Mouse (Mus musculus): ENCODE measurements around the gene Cryzl2. TPM values are rescaled to one million over a fixed set of nuclear protein-coding genes. Genes with fewer than 3 reads are reported as not detected.

Gene Cryzl2
- total RNA-seq, 1 experiment: 6.9 TPM

DNA sequence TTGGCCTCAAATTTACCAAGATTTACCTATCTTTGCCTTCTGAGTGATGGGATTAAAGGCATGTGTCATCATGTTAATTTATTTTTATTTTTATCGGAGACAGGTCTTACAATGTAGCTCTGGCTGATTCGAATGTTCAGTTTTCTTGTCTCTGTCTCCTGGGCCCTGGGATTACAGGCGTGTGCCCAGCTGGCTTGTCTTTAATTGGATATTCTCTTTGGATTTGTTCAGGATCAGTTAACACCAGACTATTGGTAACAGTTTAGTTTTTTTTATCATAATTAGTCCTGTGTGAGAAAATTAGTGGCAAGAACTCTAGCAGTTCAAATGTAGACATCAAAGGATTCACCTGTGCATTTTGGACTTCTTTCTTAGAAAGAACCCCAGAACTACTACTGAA is 588 bp upstream of the Cryzl2 start:
- Histone ChIP-seq H3K9me3 (ENCODE audit: control insufficient read depth, insufficient read depth, low read depth, low read length) (no peaks in the 10 kb centered on the region), H3K9ac (ENCODE audit: insufficient read depth, low read depth, low read length, poor library complexity, severe bottlenecking) (peak overlapping the region; percentile 43; the same call in 1 of the 2 replicates), H3K36me3 (ENCODE audit: control insufficient read depth, insufficient read depth, low read length, poor library complexity, severe bottlenecking) (no peaks in the 10 kb centered on the region), H3K4me1 (ENCODE audit: control insufficient read depth in 2 of 2, insufficient read depth in 2 of 2, low read length in 2 of 2, poor library complexity in 1 of 2) (peaks cover 4 to 6% of the 10 kb centered on the region in 2 experiments; a peak in 2 of 4 replicates), H3K4me3 (ENCODE audit: insufficient read depth in 1 of 2, low read depth in 1 of 2, low read length in 2 of 2, poor library complexity in 1 of 2, severe bottlenecking in 1 of 2) (no peak overlapping the region), H3K27ac (ENCODE audit: insufficient read depth, low read depth, low read length, poor library complexity, severe bottlenecking) (no peak overlapping the region)
- TF ChIP-seq ZNF384 (IDR thresholded peaks at IDR 0.05; ENCODE audit: low read depth, low read length) (no peak), CHD2 (IDR thresholded peaks at IDR 0.05; ENCODE audit: low read depth, low read length) (no peak), ZC3H11A (IDR thresholded peaks at IDR 0.05; ENCODE audit: borderline replicate concordance, low read depth, low read length) (no peak), MAFK (IDR thresholded peaks at IDR 0.05; ENCODE audit: insufficient read depth, low read depth, low read length) (no peak), HCFC1 (IDR thresholded peaks at IDR 0.05; ENCODE audit: borderline replicate concordance, insufficient read depth, low read length) (no peak)
- DNase-seq (ENCODE audit: low read depth, low spot score): no peak
- in situ Hi-C loops (cut with MboI; ENCODE audit: low sequenced_read_pairs in 2 of 2, unreplicated experiment in 2 of 2): loop anchor here in 1 of 2 experiments (25.0 kb wide), 1 partner anchor 370 kb away; no protein-coding TSS in a partner anchor

DNA sequence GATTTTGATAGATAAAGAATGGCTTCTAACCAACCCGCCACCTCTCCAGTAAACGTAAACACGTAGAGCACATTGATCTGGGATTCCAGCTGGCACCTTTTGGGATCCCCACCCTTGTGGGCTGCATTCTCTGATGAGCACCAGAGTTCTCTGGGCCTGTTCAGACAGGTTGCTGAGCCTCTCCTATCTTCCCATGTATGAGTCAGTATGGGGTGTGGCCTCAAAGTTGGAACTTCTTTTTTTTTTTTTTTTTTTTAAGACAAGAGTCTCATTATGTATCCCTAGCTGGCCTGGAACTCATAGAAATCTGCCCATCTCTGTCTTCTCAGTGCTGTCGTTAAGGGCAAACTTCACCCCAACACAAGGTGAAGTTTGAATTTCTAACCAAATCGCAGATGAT is 1.5 kb downstream of the Cryzl2 start:
- in situ Hi-C loops (cut with MboI; ENCODE audit: low sequenced_read_pairs in 2 of 2, unreplicated experiment in 2 of 2): loop anchor here in 1 of 2 experiments (25.0 kb wide), 1 partner anchor 373 kb away; no protein-coding TSS in a partner anchor
- TF ChIP-seq CHD2 (IDR thresholded peaks at IDR 0.05; ENCODE audit: low read depth, low read length): no peak
- 0 out of 2 replicates have a peak, but pooled peaks have one; percentile 35 for TF ChIP-seq ZNF384 (IDR thresholded peaks at IDR 0.05; ENCODE audit: low read depth, low read length)

DNA sequence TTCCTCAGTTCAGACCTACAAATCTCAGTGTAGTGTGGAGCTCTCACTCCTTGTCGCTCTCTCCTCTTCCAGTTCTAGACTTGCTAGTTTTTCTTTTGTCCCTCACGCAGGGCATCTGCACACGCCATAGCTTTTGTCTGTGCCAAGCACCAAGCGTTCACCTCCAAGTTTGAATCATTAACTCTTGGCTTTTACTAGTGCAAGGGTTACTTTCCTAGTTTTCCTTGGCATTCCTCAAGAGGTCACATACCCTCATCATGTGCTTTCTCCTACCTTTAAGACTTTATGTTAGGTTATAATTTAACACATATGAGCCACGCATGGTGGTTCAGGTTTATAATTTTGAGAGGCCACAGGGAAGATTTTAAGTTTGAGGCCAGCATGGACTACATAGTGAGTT is 2.9 kb downstream of the Cryzl2 start:
- Histone ChIP-seq H3K9me3 (ENCODE audit: control insufficient read depth, insufficient read depth, low read depth, low read length) (no peaks in the 10 kb centered on the region), H3K36me3 (ENCODE audit: control insufficient read depth, insufficient read depth, low read length, poor library complexity, severe bottlenecking) (no peaks in the 10 kb centered on the region), H3K4me1 (ENCODE audit: control insufficient read depth in 2 of 2, insufficient read depth in 2 of 2, low read length in 2 of 2, poor library complexity in 1 of 2) (peaks cover 4 to 6% of the 10 kb centered on the region in 2 experiments; a peak in 2 of 4 replicates), H3K27ac (ENCODE audit: insufficient read depth, low read depth, low read length, poor library complexity, severe bottlenecking) (no peak overlapping the region), H3K4me3 (ENCODE audit: insufficient read depth in 1 of 2, low read depth in 1 of 2, low read length in 2 of 2, poor library complexity in 1 of 2, severe bottlenecking in 1 of 2) (no peak overlapping the region), H3K9ac (ENCODE audit: insufficient read depth, low read depth, low read length, poor library complexity, severe bottlenecking) (no peak overlapping the region)
- in situ Hi-C loops (cut with MboI; ENCODE audit: low sequenced_read_pairs in 2 of 2, unreplicated experiment in 2 of 2): loop anchor here in 1 of 2 experiments (25.0 kb wide), 1 partner anchor 374 kb away; no protein-coding TSS in a partner anchor
- TF ChIP-seq CHD2 (IDR thresholded peaks at IDR 0.05; ENCODE audit: low read depth, low read length) (no peak), ZNF384 (IDR thresholded peaks at IDR 0.05; ENCODE audit: low read depth, low read length) (no peak), HCFC1 (IDR thresholded peaks at IDR 0.05; ENCODE audit: borderline replicate concordance, insufficient read depth, low read length) (no peak), MAFK (IDR thresholded peaks at IDR 0.05; ENCODE audit: insufficient read depth, low read depth, low read length) (no peak), ZC3H11A (IDR thresholded peaks at IDR 0.05; ENCODE audit: borderline replicate concordance, low read depth, low read length) (no peak)
- DNase-seq (ENCODE audit: low read depth, low spot score): no peak

More for the DNA sequence above, 1.5 kb downstream of the Cryzl2 start:
- DNase-seq (ENCODE audit: low read depth, low spot score): no peak
- Histone ChIP-seq H3K36me3 (ENCODE audit: control insufficient read depth, insufficient read depth, low read length, poor library complexity, severe bottlenecking) (no peaks in the 10 kb centered on the region), H3K27ac (ENCODE audit: insufficient read depth, low read depth, low read length, poor library complexity, severe bottlenecking) (no peak overlapping the region), H3K9me3 (ENCODE audit: control insufficient read depth, insufficient read depth, low read depth, low read length) (no peaks in the 10 kb centered on the region), H3K4me3 (ENCODE audit: insufficient read depth in 1 of 2, low read depth in 1 of 2, low read length in 2 of 2, poor library complexity in 1 of 2, severe bottlenecking in 1 of 2) (no peak overlapping the region), H3K9ac (ENCODE audit: insufficient read depth, low read depth, low read length, poor library complexity, severe bottlenecking) (no peak overlapping the region), H3K4me1 (ENCODE audit: control insufficient read depth in 2 of 2, insufficient read depth in 2 of 2, low read length in 2 of 2, poor library complexity in 1 of 2) (peaks cover 4 to 6% of the 10 kb centered on the region in 2 experiments; a peak in 2 of 4 replicates)

DNA sequence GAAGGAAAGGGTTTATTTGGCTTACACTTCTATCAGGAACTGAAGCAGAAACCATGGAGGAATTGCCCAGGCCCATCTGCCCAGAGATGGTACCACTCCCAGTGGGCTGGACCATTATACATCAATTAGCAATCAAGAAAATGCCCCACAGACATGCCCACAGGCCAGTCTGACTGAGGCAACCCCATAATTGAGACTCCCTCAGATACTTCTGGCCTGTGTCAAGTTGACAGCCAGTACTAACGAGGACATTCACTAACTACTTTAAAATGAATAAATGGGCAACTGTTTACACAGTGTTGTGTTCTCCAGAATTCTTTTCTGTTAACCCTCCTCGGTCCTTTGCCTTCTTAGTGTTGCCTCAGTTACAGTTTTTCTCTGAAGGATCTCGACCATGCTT is 4.0 kb downstream of the Cryzl2 start:
- in situ Hi-C loops (cut with MboI; ENCODE audit: low sequenced_read_pairs in 2 of 2, unreplicated experiment in 2 of 2): loop anchor here in 1 of 2 experiments (25.0 kb wide), 1 partner anchor 375 kb away; no protein-coding TSS in a partner anchor
- H3K9me3 ChIP-seq (ENCODE audit: control insufficient read depth, insufficient read depth, low read depth, low read length): no peaks in the 10 kb centered on the region
- peaks cover 2% of the 10 kb centered on the region; the same call in 1 of the 2 replicates for H3K36me3 ChIP-seq (ENCODE audit: control insufficient read depth, insufficient read depth, low read length, poor library complexity, severe bottlenecking)
- DNase-seq (ENCODE audit: low read depth, low spot score): no peak
- H3K27ac ChIP-seq (ENCODE audit: insufficient read depth, low read depth, low read length, poor library complexity, severe bottlenecking): no peak overlapping the region
- no peak for TF ChIP-seq CHD2 (IDR thresholded peaks at IDR 0.05; ENCODE audit: low read depth, low read length)
- TF ChIP-seq ZC3H11A (IDR thresholded peaks at IDR 0.05; ENCODE audit: borderline replicate concordance, low read depth, low read length): no peak
- TF ChIP-seq ZNF384 (IDR thresholded peaks at IDR 0.05; ENCODE audit: low read depth, low read length): no peak
- no peak for TF ChIP-seq HCFC1 (IDR thresholded peaks at IDR 0.05; ENCODE audit: borderline replicate concordance, insufficient read depth, low read length)
- TF ChIP-seq MAFK (IDR thresholded peaks at IDR 0.05; ENCODE audit: insufficient read depth, low read depth, low read length): no peak
- H3K4me1 ChIP-seq (ENCODE audit: control insufficient read depth in 2 of 2, insufficient read depth in 2 of 2, low read length in 2 of 2, poor library complexity in 1 of 2): peaks cover 4 to 6% of the 10 kb centered on the region in 2 experiments; a peak in 2 of 4 replicates
- H3K4me3 ChIP-seq (ENCODE audit: insufficient read depth in 1 of 2, low read depth in 1 of 2, low read length in 2 of 2, poor library complexity in 1 of 2, severe bottlenecking in 1 of 2): no peak overlapping the region
- no peak overlapping the region for H3K9ac ChIP-seq (ENCODE audit: insufficient read depth, low read depth, low read length, poor library complexity, severe bottlenecking)

Measured in ES-E14 (cell line).